Comparison of ENCODE assay signal across 25 mouse cellular contexts in the genomic region with DNA sequence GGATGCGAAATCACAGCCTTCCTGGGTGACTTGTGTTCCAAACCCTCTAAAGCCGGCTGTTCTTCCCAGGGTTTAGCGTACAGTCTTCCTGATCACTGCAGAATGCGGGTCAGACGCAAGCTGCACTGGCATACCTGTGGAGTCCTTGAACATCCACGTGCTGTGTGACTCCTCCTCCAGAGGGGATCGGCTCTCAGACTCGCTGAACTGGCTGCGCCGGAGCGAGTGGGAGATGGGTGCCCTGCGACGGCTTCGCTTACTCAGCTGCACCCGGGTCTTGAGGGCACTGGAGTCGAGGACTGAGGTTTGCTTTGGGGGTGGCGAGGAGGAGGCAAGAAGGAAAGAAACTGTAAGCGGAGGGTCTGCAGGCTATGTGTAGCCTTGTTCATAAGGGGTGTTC. TPM values are rescaled to one million over a fixed set of nuclear protein-coding genes. Genes with fewer than 3 reads are reported as not detected.
DNase-seq lines count a peak whose midpoint lies in the region; ATAC-seq and TF ChIP-seq lines count a peak whose summit lies in the region.
"Had no signal": no experiment of that assay in that cellular context is flagged by ENCODE, and none has a peak within 500 bp of the region (broad histone marks: within the 10 kb centered on the region; RNA-seq: fewer than 3 reads in every experiment).

No protein-coding gene starts in this region.

- no peaks in the 10 kb centered on the region for H3K27me3 ChIP-seq in lung, embryonic 14.5 days (ENCODE audit: insufficient read depth, low read length)
- H3K27me3 ChIP-seq: embryonic facial prominence, embryonic 12.5 days; forebrain, embryonic 13.5 days; forebrain, embryonic 15.5 days had no signal

- H3K9me3 ChIP-seq in lung, embryonic 14.5 days (ENCODE audit: low read depth, low read length) = no peaks in the 10 kb centered on the region
- H3K9me3 ChIP-seq: embryonic facial prominence, embryonic 10.5 days; embryonic facial prominence, embryonic 12.5 days; forebrain, embryonic 13.5 days; forebrain, embryonic 15.5 days had no signal

- H3K36me3 ChIP-seq in lung, embryonic 14.5 days (ENCODE audit: insufficient read depth) = peaks cover 40% of the 10 kb centered on the region
- H3K36me3 ChIP-seq: embryonic facial prominence, embryonic 12.5 days; forebrain, embryonic 15.5 days had no signal

- DNase-seq in lung, embryonic 14.5 days = peak; percentile 53
- DNase-seq in lung, adult 2 months = no peak
- peak; percentile 62 for DNase-seq in urinary bladder, postnatal 14 days (ENCODE audit: low spot score)
- no peak for DNase-seq in urinary bladder, postnatal 25 days (ENCODE audit: low spot score)
- DNase-seq in lung, postnatal 25 days (ENCODE audit: low spot score) = peak; percentile 38
- DNase-seq in kidney, adult 9 months = no peak
- no peak for DNase-seq in adrenal gland, postnatal 10 days
- DNase-seq: adrenal gland, adult 2 months; adrenal gland, postnatal 14 days; adrenal gland, postnatal 36 days; cerebellum, adult 11-12 months; cerebellum, adult 2 months; cerebellum, adult 9-10 months; cerebellum, postnatal 10 days; cerebellum, postnatal 25 days had no signal

- TF ChIP-seq POLR2A in lung, adult 2 months (IDR thresholded peaks at IDR 0.05; ENCODE audit: borderline replicate concordance, extremely low read depth, low read depth, low read length) = no peak

- H3K4me1 ChIP-seq in lung, embryonic 14.5 days (ENCODE audit: insufficient read depth) = no peaks in the 10 kb centered on the region
- H3K4me1 ChIP-seq in lung, adult 2 months (ENCODE audit: control insufficient read depth, insufficient read depth, low read length) = peaks cover 3% of the 10 kb centered on the region; the same call in 1 of the 2 replicates
- H3K4me1 ChIP-seq: embryonic facial prominence, embryonic 12.5 days; forebrain, embryonic 13.5 days; forebrain, embryonic 15.5 days had no signal

- H3K4me3 ChIP-seq in lung, embryonic 14.5 days (ENCODE audit: low read depth, low read length) = no peak overlapping the region
- H3K4me3 ChIP-seq in lung, adult 2 months (replicated peaks; ENCODE audit: extremely low read depth, low read depth, low read length) = no peak overlapping the region
- H3K4me3 ChIP-seq: embryonic facial prominence, embryonic 10.5 days; embryonic facial prominence, embryonic 12.5 days; forebrain, embryonic 13.5 days; forebrain, embryonic 15.5 days had no signal

- no peak overlapping the region for H3K9ac ChIP-seq in lung, embryonic 14.5 days
- H3K9ac ChIP-seq: embryonic facial prominence, embryonic 12.5 days; forebrain, embryonic 13.5 days; forebrain, embryonic 15.5 days had no signal

- H3K27ac ChIP-seq in lung, embryonic 14.5 days (ENCODE audit: low read depth) = no peak overlapping the region
- H3K27ac ChIP-seq: embryonic facial prominence, embryonic 10.5 days; embryonic facial prominence, embryonic 12.5 days; forebrain, embryonic 13.5 days; forebrain, embryonic 15.5 days had no signal

- 69% methylated on average over 18 of the region's 18 CpGs for WGBS in lung, embryonic 14.5 days
- 76% methylated on average over 18 of the region's 18 CpGs for WGBS in lung, adult 2 months

- no peak overlapping the region for H3K4me2 ChIP-seq in lung, embryonic 14.5 days
- H3K4me2 ChIP-seq: embryonic facial prominence, embryonic 12.5 days; forebrain, embryonic 13.5 days; forebrain, embryonic 15.5 days had no signal

- peak; percentile 41 for ATAC-seq in lung, embryonic 14.5 days (ENCODE audit: insufficient read depth)
- ATAC-seq: forebrain, embryonic 13.5 days; forebrain, embryonic 15.5 days had no signal

- TF ChIP-seq CTCF in lung, embryonic 14.5 days (IDR thresholded peaks at IDR 0.05; ENCODE audit: low read depth) = no peak
- TF ChIP-seq CTCF in lung, adult 2 months (IDR thresholded peaks at IDR 0.05; ENCODE audit: insufficient read depth, low read length) = no peak

RNA-seq across cellular contexts. Expression of gene Crybb3, which starts 14.1 kb away (rescaled TPM):
- 0.46 and 1.1 TPM in 2 replicates for polyA plus RNA-seq in lung, embryonic 14.5 days (2014; fragmentation: Nextera tagmentation; extraction: Ambion mirVana)
- polyA plus RNA-seq in lung, adult 2 months (2012; rRNA removed) = 5.2 and 5.7 TPM in 2 replicates
- 1 to 10 TPM; 1.1 to 1.5 TPM for total RNA-seq in adrenal gland, postnatal 10 days (2021)
- total RNA-seq: MEL had no signal
- polyA plus RNA-seq: C2C12 had no signal

RNA-seq across cellular contexts. Expression of gene Crybb2, which starts 25.5 kb away (rescaled TPM):
- not detected in 2 replicates for polyA plus RNA-seq in lung, embryonic 14.5 days (2014; fragmentation: Nextera tagmentation; extraction: Ambion mirVana)
- not detected in 2 replicates for polyA plus RNA-seq in lung, adult 2 months (2012; rRNA removed)
- not detected for total RNA-seq in adrenal gland, postnatal 10 days (2021)
- total RNA-seq: adrenal gland, adult 2 months; adrenal gland, postnatal 14 days; adrenal gland, postnatal 36 days; ES-E14; MEL had no signal
- polyA plus RNA-seq: adrenal gland, adult 2 months; C2C12; cerebellum, adult 2 months; cortical plate, adult 2 months; embryonic facial prominence, embryonic 10.5 days; embryonic facial prominence, embryonic 12.5 days; embryonic facial prominence, embryonic 14.5 days; forebrain, embryonic 11.5 days; forebrain, embryonic 13.5 days; forebrain, embryonic 15.5 days had no signal

Comparison
In these comparisons a context has a peak if more than half of its experiments do, and no peak if none do; other contexts are left out.
1. DNase-seq: peak in lung, embryonic 14.5 days (single experiment), urinary bladder, postnatal 14 days (single experiment) and lung, postnatal 25 days (single experiment); none in lung, adult 2 months (single experiment), urinary bladder, postnatal 25 days (single experiment), kidney, adult 9 months (single experiment) and adrenal gland, postnatal 10 days (single experiment).